Mouse (Mus musculus) forebrain, embryonic 11.5 days (tissue): ENCODE results near the gene Mpnd. TPM values are rescaled to one million over a fixed set of nuclear protein-coding genes. Genes with fewer than 3 reads are reported as not detected.

Source experiments
- ATAC-seq: fragments of 200-750 bp; cut with Nextera tagmentation; replicated peaks from 2 replicates; pipeline ENCODE4 v1.8.0; 2017; ENCODE audit warnings: moderate TSS enrichment; ENCODE audit not compliant: low FRiP score
- DNase-seq: peaks from one replicate; pipeline ENCODE4 v3.0.0-alpha.2; 2017; ENCODE audit warnings: low spot score
- H3K27ac ChIP-seq: fragments of 300-500 bp; sonication (generic); 2 replicates; pipeline ENCODE4 v1.5.1; 2014; ENCODE audit warnings: low read depth, low read length
- H3K27me3 ChIP-seq: fragments of 300-500 bp; sonication (generic); 2 replicates; pipeline ENCODE4 v1.6.1; 2014; ENCODE audit warnings: mild to moderate bottlenecking, low read length, mixed read lengths; ENCODE audit not compliant: control insufficient read depth, insufficient read depth
- H3K36me3 ChIP-seq: fragments of 300-500 bp; sonication (generic); 2 replicates; pipeline ENCODE4 v1.6.1; 2014; ENCODE audit warnings: mild to moderate bottlenecking, low read length, moderate library complexity, mixed read lengths; ENCODE audit not compliant: control insufficient read depth, insufficient read depth
- H3K4me1 ChIP-seq: fragments of 300-500 bp; sonication (generic); replicated peaks from 2 replicates; pipeline ENCODE4 v1.6.1; 2014; ENCODE audit warnings: low read length, mixed read lengths; ENCODE audit not compliant: control insufficient read depth, insufficient read depth
- H3K4me2 ChIP-seq: fragments of 300-500 bp; sonication (generic); 2 replicates; pipeline ENCODE4 v1.6.1; 2014; ENCODE audit warnings: low read depth, mild to moderate bottlenecking, low read length, moderate library complexity, mixed read lengths; ENCODE audit not compliant: severe bottlenecking
- H3K4me3 ChIP-seq: fragments of 300-500 bp; sonication (generic); 2 replicates; pipeline ENCODE4 v1.5.1; 2014; ENCODE audit warnings: low read depth, low read length
- H3K9ac ChIP-seq: fragments of 300-500 bp; sonication (generic); 2 replicates; pipeline ENCODE4 v1.6.1; 2014; ENCODE audit warnings: low read length
- H3K9me3 ChIP-seq: fragments of 300-500 bp; sonication (generic); 2 replicates; pipeline ENCODE4 v1.6.1; 2016; ENCODE audit warnings: low read length, mixed read lengths; ENCODE audit not compliant: control insufficient read depth
- WGBS: fragments of 180-500 bp; shearing (Covaris S2); extraction: QIAGEN DNeasy Blood & Tissue Kit; methylation state at CpG from one replicate; pipeline ENCODE4 v1.1.7; 2014; 5-methylcytosine and 5-hydroxymethylcytosine counted together
- polyA plus RNA-seq: library from polyadenylated mRNA; unstranded; fragments of >200 nt; fragmentation: Nextera tagmentation; extraction: Ambion mirVana; gene quantifications from 2 replicates; pipeline ENCODE4 v1.2.1, GENCODE M21; 2014

The Mpnd gene
- polyA plus RNA-seq = 164 and 191 TPM in 2 replicates

DNA sequence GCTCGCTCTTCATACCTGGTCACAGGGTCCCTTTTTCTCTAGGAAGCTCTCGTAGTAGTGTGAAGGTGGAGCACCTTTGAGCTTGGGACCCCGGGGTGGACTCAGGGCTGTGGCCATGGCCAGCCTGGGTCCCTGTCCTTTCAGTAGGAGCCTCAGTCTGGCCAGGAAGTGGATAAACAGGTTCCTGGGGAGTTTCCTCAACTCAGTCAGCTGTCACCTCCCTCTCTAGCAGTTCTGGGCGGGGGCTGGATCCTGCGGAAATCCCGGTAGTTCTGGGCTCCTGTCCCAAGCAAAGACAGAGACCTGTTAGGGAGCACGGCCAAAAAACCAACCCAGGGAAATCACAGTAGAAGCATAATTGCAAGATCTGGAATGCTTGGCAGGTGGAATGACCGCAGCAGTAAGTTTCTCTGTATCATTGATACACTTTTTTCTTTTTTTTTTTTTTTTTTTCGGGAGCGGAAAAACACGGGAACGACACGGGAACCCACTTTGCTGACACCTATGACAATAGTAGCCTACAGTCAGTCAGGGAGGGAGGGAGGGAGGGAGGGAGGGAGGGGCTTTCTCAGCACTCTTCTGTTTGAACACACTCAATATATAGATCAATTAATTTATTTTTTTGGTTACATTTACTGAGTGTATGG, at the start of gene Mpnd, which contains the start of gene Stap2:
Gene Mpnd (plus strand): TSS at position 297 of the 647 bp plus-strand sequence.
Gene Stap2 (minus strand): TSS at position 170 of the 647 bp plus-strand sequence.
- H3K4me2 ChIP-seq = no peak within 1 kb of the TSS
- WGBS = 59% methylated on average over 13 of the region's 13 CpGs
- no peaks in the 10 kb centered on the region for H3K36me3 ChIP-seq
- peak; percentile 73 for DNase-seq
- no peaks in the 10 kb centered on the region; the same call in 1 of the 2 replicates for H3K9me3 ChIP-seq
- no peak within 1 kb of the TSS for H3K27ac ChIP-seq
- H3K9ac ChIP-seq = no peak within 1 kb of the TSS
- H3K4me3 ChIP-seq = no peak within 1 kb of the TSS
- ATAC-seq = no peak
- H3K27me3 ChIP-seq = 0 out of 2 replicates have a peak, but pooled peaks cover 2% of the 10 kb centered on the region
- peaks cover 7% of the 10 kb centered on the region; the same call in 1 of the 2 replicates for H3K4me1 ChIP-seq

GRCm38 (mm10) chr17:55956129-55956528, 49.4 kb upstream of the Mpnd start:
- H3K4me2 ChIP-seq = peak overlapping the region; percentile 88
- ATAC-seq = peak; percentile 28
- peak overlapping the region; percentile 46 for H3K4me3 ChIP-seq
- no peaks in the 10 kb centered on the region for H3K36me3 ChIP-seq
- peaks cover 10% of the 10 kb centered on the region for H3K4me1 ChIP-seq
- peak overlapping the region; percentile 60 for H3K9ac ChIP-seq
- peak; percentile 84 for DNase-seq
- H3K27ac ChIP-seq = no peak overlapping the region
- WGBS = under 1% methylated on average over 26 of the region's 26 CpGs
- H3K9me3 ChIP-seq = no peaks in the 10 kb centered on the region
- no peaks in the 10 kb centered on the region for H3K27me3 ChIP-seq

DNA sequence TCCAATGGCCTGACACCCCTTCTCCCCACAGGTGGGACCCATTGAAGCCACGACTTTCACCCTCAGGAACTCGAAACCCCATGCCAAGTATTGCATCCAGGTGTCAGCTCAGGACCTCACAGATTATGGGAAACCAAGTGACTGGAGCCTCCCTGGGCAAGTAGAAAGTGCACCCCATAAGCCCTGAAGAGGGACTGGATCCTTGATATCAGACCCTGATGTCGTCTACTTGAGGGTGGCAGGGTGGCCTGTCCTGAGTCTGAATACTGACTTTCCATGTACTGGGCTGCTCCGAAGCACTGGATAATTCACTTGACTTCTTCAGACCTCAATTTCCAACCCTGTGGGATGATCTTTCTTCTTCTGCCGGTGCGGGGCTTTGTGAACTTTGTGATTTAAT, 48.9 kb upstream of the Mpnd start:
- Histone ChIP-seq H3K9me3 (no peaks in the 10 kb centered on the region), H3K9ac (peak overlapping the region; percentile 60), H3K4me3 (peak overlapping the region; percentile 46), H3K27me3 (no peaks in the 10 kb centered on the region), H3K4me1 (peaks cover 10% of the 10 kb centered on the region), H3K27ac (no peak overlapping the region), H3K4me2 (peak overlapping the region; percentile 88), H3K36me3 (no peaks in the 10 kb centered on the region)
- 38% methylated on average over 6 of the region's 6 CpGs for WGBS
- DNase-seq (peak; percentile 49), ATAC-seq (no peak)

DNA sequence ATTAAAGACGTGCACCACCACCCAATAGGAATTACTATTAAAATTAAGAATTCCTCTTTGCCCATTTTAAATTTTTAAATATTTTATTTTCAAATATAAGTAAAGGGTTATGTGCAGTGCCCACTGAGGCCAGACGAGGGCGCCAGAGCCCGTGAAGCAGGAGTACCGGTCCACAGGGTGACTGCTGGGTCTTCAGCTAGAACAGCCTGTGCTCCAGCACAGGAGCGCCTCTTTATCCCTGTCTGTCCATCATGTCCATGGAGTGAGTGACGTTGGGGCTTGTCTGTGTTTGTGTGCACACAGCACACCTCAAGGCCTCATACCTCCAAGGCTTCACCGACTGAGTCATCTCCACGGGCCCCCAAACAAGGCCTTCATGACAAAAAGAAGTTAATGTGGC, 48.3 kb upstream of the Mpnd start:
- no peak overlapping the region for H3K9ac ChIP-seq
- no peak overlapping the region for H3K27ac ChIP-seq
- H3K4me2 ChIP-seq = no peak overlapping the region
- WGBS = 11% methylated on average over 9 of the region's 9 CpGs
- no peaks in the 10 kb centered on the region for H3K36me3 ChIP-seq
- no peaks in the 10 kb centered on the region for H3K9me3 ChIP-seq
- H3K4me1 ChIP-seq = peaks cover 10% of the 10 kb centered on the region
- ATAC-seq (peak; percentile 34), DNase-seq (peak; percentile 87)
- no peaks in the 10 kb centered on the region for H3K27me3 ChIP-seq
- H3K4me3 ChIP-seq = no peak overlapping the region

GRCm38 (mm10) chr17:55957726-55958583, 47.6 kb upstream of the Mpnd start:
- Histone ChIP-seq H3K4me2 (peak overlapping the region; percentile 66), H3K4me1 (peaks cover 10% of the 10 kb centered on the region), H3K9ac (peak overlapping the region; percentile 60), H3K9me3 (no peaks in the 10 kb centered on the region), H3K4me3 (peak overlapping the region; percentile 56), H3K27ac (0 out of 2 replicates have a peak overlapping the region, but pooled peaks have one; percentile 92), H3K36me3 (no peaks in the 10 kb centered on the region), H3K27me3 (no peaks in the 10 kb centered on the region)
- WGBS = 80% methylated on average over 13 of the region's 13 CpGs
- ATAC-seq (no peak), DNase-seq (peak; percentile 48)

GRCm38 (mm10) chr17:55958584-55958886, 47.0 kb upstream of the Mpnd start:
- WGBS = 21% methylated on average over 2 of the region's 2 CpGs

GRCm38 (mm10) chr17:55958918-55959728, 46.4 kb upstream of the Mpnd start, which contains the start of gene Yju2:
Gene Yju2 (plus strand): TSS chr17:55959099.
- Histone ChIP-seq H3K9me3 (no peaks in the 10 kb centered on the region), H3K27me3 (no peaks in the 10 kb centered on the region), H3K4me2 (peak within 1 kb of the TSS; percentile 66), H3K27ac (peak within 1 kb of the TSS; percentile 92), H3K9ac (peak within 1 kb of the TSS; percentile 60), H3K4me1 (peaks cover 10% of the 10 kb centered on the region), H3K36me3 (no peaks in the 10 kb centered on the region), H3K4me3 (peak within 1 kb of the TSS; percentile 56)
- ATAC-seq = peak; percentile 90
- under 1% methylated on average over 46 of the region's 46 CpGs for WGBS
- peak; percentile 94 for DNase-seq

More at GRCm38 (mm10) chr17:55958584-55958886, 47.0 kb upstream of the Mpnd start:
- peaks cover 10% of the 10 kb centered on the region for H3K4me1 ChIP-seq
- peak overlapping the region; percentile 60 for H3K9ac ChIP-seq
- H3K9me3 ChIP-seq = no peaks in the 10 kb centered on the region
- H3K4me2 ChIP-seq = peak overlapping the region; percentile 66
- H3K4me3 ChIP-seq = peak overlapping the region; percentile 56
- DNase-seq = peak; percentile 51
- H3K36me3 ChIP-seq = no peaks in the 10 kb centered on the region
- ATAC-seq = no peak
- H3K27ac ChIP-seq = peak overlapping the region; percentile 92; the same call in 1 of the 2 replicates
- H3K27me3 ChIP-seq = no peaks in the 10 kb centered on the region
